Mouse (Mus musculus): Measurements from ENCODE around the gene Gm45808. TPM values are rescaled to one million over a fixed set of nuclear protein-coding genes. Genes with fewer than 3 reads are reported as not detected.

Gene Gm45808
- polyA plus RNA-seq, 1 experiment from 2014 or later = not detected

DNA sequence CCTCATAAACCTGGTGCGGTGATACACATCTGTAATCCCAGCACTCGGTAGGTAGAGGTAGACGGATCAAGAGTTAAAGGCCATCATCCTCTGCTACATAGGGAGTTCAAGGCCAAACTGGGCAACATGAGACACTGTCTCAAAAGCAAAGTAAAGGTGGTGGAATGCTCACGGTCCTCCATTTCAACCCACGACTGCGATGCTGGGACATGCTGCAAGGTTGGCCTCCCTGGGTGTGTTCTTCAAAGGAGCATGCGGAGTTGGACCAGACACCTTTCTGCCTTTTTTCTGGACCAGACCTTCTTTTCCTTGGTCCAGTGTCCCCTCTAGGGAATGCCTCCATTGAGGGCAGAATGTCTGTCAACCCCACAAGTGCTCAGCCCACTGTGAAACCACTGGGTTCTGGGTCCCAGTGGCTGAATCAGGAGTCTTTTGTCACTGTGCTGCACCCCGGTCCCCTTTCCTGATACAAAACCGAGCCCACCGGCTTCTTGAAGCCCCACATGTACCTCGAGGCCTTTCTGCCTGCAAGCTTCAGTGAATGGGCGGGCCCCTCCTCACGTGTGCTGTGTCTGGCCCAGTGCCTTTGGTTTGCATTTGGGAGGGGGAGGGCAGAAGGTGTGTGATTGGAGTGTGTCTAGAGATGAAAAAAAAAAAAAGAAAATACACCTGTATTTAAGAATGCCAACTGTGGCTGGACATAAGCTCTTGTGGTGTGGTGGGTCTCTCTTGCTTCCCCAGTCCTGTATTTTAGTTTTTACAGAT lies 30.5 kb downstream of the Gm45808 start:
- Histone ChIP-seq H3K27me3 (ENCODE audit: control insufficient read depth, insufficient read depth, low read length) (no peaks in the 10 kb centered on the region), H3K4me1 (ENCODE audit: control insufficient read depth, insufficient read depth, low read length) (peaks cover 22% of the 10 kb centered on the region), H3K9ac (ENCODE audit: low read length) (no peak overlapping the region), H3K4me3 (ENCODE audit: low read depth, low read length) (no peak overlapping the region), H3K9me3 (ENCODE audit: control insufficient read depth, low read length) (no peaks in the 10 kb centered on the region), H3K4me2 (ENCODE audit: low read depth) (no peak overlapping the region), H3K27ac (ENCODE audit: low read depth, low read length) (no peak overlapping the region), H3K36me3 (ENCODE audit: control insufficient read depth, insufficient read depth, low read length) (peaks cover 9% of the 10 kb centered on the region)
- no peak for DNase-seq (ENCODE audit: low spot score)
- WGBS = 79% methylated on average over 13 of the region's 13 CpGs
- no peak for ATAC-seq (ENCODE audit: insufficient read depth, low FRiP score, low TSS enrichment)

- H3K4me3 ChIP-seq (ENCODE audit: low read depth, low read length) = no peak overlapping the region
- 0 out of 2 replicates have a peak overlapping the region, but pooled peaks have one; percentile 14 for H3K27ac ChIP-seq (ENCODE audit: low read depth, low read length)
- peaks cover 14% of the 10 kb centered on the region; the same call in 1 of the 2 replicates for H3K4me1 ChIP-seq (ENCODE audit: control insufficient read depth, insufficient read depth, low read length)
- no peaks in the 10 kb centered on the region for H3K27me3 ChIP-seq (ENCODE audit: control insufficient read depth, insufficient read depth, low read length)
- WGBS = 90% methylated on average over 15 of the region's 15 CpGs
- H3K4me2 ChIP-seq (ENCODE audit: low read depth) = no peak overlapping the region
- ATAC-seq (ENCODE audit: insufficient read depth, low FRiP score, low TSS enrichment) (no peak), DNase-seq (ENCODE audit: low spot score) (no peak)
- no peak overlapping the region for H3K9ac ChIP-seq (ENCODE audit: low read length)
- no peaks in the 10 kb centered on the region for H3K9me3 ChIP-seq (ENCODE audit: control insufficient read depth, low read length)
- H3K36me3 ChIP-seq (ENCODE audit: control insufficient read depth, insufficient read depth, low read length) = peaks cover 9% of the 10 kb centered on the region
These were observed 31.6 kb downstream of the Gm45808 start for GRCm38 (mm10) chr7:45454971-45455370.

- H3K27me3 ChIP-seq (ENCODE audit: control insufficient read depth, insufficient read depth, low read length) = no peaks in the 10 kb centered on the region
- 54% methylated on average over 23 of the region's 23 CpGs for WGBS
- peak; percentile 55; the same call in 1 of the 2 replicates for ATAC-seq (ENCODE audit: insufficient read depth, low FRiP score, low TSS enrichment)
- no peak overlapping the region for H3K27ac ChIP-seq (ENCODE audit: low read depth, low read length)
- no peaks in the 10 kb centered on the region for H3K4me1 ChIP-seq (ENCODE audit: control insufficient read depth, insufficient read depth, low read length)
- DNase-seq (ENCODE audit: low spot score) = peak; percentile 83
- H3K9ac ChIP-seq (ENCODE audit: low read length) = no peak overlapping the region
- peaks cover 2% of the 10 kb centered on the region; the same call in 1 of the 2 replicates for H3K36me3 ChIP-seq (ENCODE audit: control insufficient read depth, insufficient read depth, low read length)
- H3K9me3 ChIP-seq (ENCODE audit: control insufficient read depth, low read length) = no peaks in the 10 kb centered on the region
- H3K4me3 ChIP-seq (ENCODE audit: low read depth, low read length) = no peak overlapping the region
- H3K4me2 ChIP-seq (ENCODE audit: low read depth) = no peak overlapping the region
These were observed 35.1 kb downstream of the Gm45808 start for GRCm38 (mm10) chr7:45451344-45451982.

DNA sequence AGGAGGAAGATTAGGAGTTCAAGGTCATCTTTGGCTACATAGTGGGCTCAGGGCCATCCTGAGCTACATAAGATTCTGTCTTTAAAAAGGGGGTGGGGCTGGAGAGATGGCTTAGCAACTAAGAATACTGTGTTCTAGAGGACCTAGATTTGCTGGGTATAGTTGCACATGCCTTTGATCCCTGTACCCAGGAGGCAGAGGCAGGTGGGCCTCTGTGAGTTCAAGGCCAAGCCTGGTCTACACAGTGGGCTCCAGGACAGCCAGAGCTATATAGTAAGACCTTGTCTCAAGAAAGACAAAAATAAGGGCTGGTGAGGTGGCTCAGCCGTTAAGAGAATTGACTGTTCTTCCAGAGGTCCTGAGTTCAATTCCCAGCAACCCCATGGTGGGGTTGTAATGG lies 36.6 kb downstream of the Gm45808 start:
- DNase-seq (ENCODE audit: low spot score) = no peak
- Histone ChIP-seq H3K4me1 (ENCODE audit: control insufficient read depth, insufficient read depth, low read length) (no peaks in the 10 kb centered on the region), H3K9ac (ENCODE audit: low read length) (no peak overlapping the region), H3K27me3 (ENCODE audit: control insufficient read depth, insufficient read depth, low read length) (no peaks in the 10 kb centered on the region), H3K27ac (ENCODE audit: low read depth, low read length) (no peak overlapping the region), H3K4me3 (ENCODE audit: low read depth, low read length) (no peak overlapping the region), H3K9me3 (ENCODE audit: control insufficient read depth, low read length) (no peaks in the 10 kb centered on the region), H3K4me2 (ENCODE audit: low read depth) (no peak overlapping the region), H3K36me3 (ENCODE audit: control insufficient read depth, insufficient read depth, low read length) (peaks cover 2% of the 10 kb centered on the region; the same call in 1 of the 2 replicates)
- 91% methylated on average over 1 of the region's 1 CpGs for WGBS
- ATAC-seq (ENCODE audit: insufficient read depth, low FRiP score, low TSS enrichment) = no peak

DNA sequence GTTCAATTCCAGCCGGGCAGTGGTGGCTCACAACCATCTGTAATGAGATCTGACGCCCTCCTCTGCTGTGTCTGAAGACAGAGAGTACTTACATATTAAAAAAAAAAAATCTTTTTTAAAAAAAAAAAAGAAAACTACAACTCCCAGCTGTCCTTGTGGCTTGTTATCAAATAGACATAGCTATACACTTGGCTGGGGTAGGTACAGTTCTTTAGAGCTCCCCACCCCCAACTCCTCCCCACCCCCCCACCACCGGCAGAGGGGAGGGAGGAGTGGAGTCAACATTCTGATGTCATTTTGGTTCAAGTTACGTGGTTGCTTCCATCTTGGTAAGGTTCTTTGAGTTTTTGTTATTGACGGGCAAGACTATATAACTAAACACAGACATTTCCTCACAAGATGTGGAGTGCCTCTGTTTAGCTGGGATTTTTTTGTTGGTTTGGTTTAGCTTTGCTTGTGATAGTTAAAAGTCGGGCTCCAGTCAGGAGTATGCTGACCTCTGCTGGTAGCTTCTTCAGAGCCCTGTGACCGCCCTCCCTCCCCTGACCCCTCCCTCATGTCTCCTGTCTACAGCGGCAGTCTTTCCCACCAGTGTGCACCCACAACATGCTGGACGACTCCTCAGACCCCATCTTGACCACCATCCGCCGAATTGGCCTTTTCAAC lies 39.2 kb downstream of the Gm45808 start:
- Histone ChIP-seq H3K4me3 (ENCODE audit: low read depth, low read length) (no peak overlapping the region), H3K4me2 (ENCODE audit: low read depth) (no peak overlapping the region), H3K27ac (ENCODE audit: low read depth, low read length) (no peak overlapping the region), H3K4me1 (ENCODE audit: control insufficient read depth, insufficient read depth, low read length) (no peaks in the 10 kb centered on the region), H3K36me3 (ENCODE audit: control insufficient read depth, insufficient read depth, low read length) (peaks cover 2% of the 10 kb centered on the region; the same call in 1 of the 2 replicates), H3K9me3 (ENCODE audit: control insufficient read depth, low read length) (no peaks in the 10 kb centered on the region), H3K27me3 (ENCODE audit: control insufficient read depth, insufficient read depth, low read length) (no peaks in the 10 kb centered on the region), H3K9ac (ENCODE audit: low read length) (no peak overlapping the region)
- ATAC-seq (ENCODE audit: insufficient read depth, low FRiP score, low TSS enrichment) (no peak), DNase-seq (ENCODE audit: low spot score) (no peak)
- WGBS = 35% methylated on average over 11 of the region's 11 CpGs

DNA sequence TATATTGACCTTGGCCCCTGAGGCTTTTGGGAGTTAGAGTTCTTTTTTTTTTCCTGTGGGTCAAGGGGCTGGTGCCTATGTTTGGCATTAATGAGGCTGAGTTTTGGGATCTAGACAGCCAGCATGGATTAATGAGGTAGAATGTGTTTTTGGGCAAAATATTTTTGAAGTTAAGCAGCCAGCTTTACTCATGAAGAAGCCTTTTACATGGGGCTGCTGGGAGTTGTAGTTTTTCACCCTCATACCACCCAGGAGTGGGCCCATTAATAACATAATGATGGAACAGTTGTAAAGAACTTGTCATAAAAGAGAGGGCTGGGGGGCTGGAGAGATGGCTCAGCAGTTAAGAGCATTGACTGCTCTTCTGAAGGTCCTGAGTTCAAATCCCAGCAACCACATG lies 40.0 kb downstream of the Gm45808 start:
- H3K27ac ChIP-seq (ENCODE audit: low read depth, low read length) = no peak overlapping the region
- H3K4me3 ChIP-seq (ENCODE audit: low read depth, low read length) = no peak overlapping the region
- H3K27me3 ChIP-seq (ENCODE audit: control insufficient read depth, insufficient read depth, low read length) = no peaks in the 10 kb centered on the region
- no peaks in the 10 kb centered on the region for H3K9me3 ChIP-seq (ENCODE audit: control insufficient read depth, low read length)
- peaks cover 2% of the 10 kb centered on the region; the same call in 1 of the 2 replicates for H3K36me3 ChIP-seq (ENCODE audit: control insufficient read depth, insufficient read depth, low read length)
- no peak overlapping the region for H3K9ac ChIP-seq (ENCODE audit: low read length)
- ATAC-seq (ENCODE audit: insufficient read depth, low FRiP score, low TSS enrichment) (no peak), DNase-seq (ENCODE audit: low spot score) (no peak)
- H3K4me1 ChIP-seq (ENCODE audit: control insufficient read depth, insufficient read depth, low read length) = no peaks in the 10 kb centered on the region
- no peak overlapping the region for H3K4me2 ChIP-seq (ENCODE audit: low read depth)

GRCm38 (mm10) chr7:45443526-45444420 lies 42.8 kb downstream of the Gm45808 start:
- ATAC-seq (ENCODE audit: insufficient read depth, low FRiP score, low TSS enrichment) (no peak), DNase-seq (ENCODE audit: low spot score) (no peak)
- H3K9me3 ChIP-seq (ENCODE audit: control insufficient read depth, low read length) = no peaks in the 10 kb centered on the region
- no peaks in the 10 kb centered on the region for H3K4me1 ChIP-seq (ENCODE audit: control insufficient read depth, insufficient read depth, low read length)
- 90% methylated on average over 22 of the region's 22 CpGs for WGBS
- H3K4me3 ChIP-seq (ENCODE audit: low read depth, low read length) = no peak overlapping the region
- no peak overlapping the region for H3K4me2 ChIP-seq (ENCODE audit: low read depth)
- no peak overlapping the region for H3K27ac ChIP-seq (ENCODE audit: low read depth, low read length)
- H3K27me3 ChIP-seq (ENCODE audit: control insufficient read depth, insufficient read depth, low read length) = no peaks in the 10 kb centered on the region
- peaks cover 2% of the 10 kb centered on the region; the same call in 1 of the 2 replicates for H3K36me3 ChIP-seq (ENCODE audit: control insufficient read depth, insufficient read depth, low read length)
- no peak overlapping the region for H3K9ac ChIP-seq (ENCODE audit: low read length)

Measured in neural tube, embryonic 11.5 days (tissue).